Mouse (Mus musculus): Measurements from ENCODE around the gene Rab3il1. TPM values are rescaled to one million over a fixed set of nuclear protein-coding genes. Genes with fewer than 3 reads are reported as not detected.

The Rab3il1 gene
- polyA plus RNA-seq, 1 experiment from 2014 or later: 39.7 TPM

- 85% methylated on average over 9 of the region's 9 CpGs for WGBS
- no peaks in the 10 kb centered on the region for H3K27me3 ChIP-seq (ENCODE audit: insufficient read depth, poor library complexity, severe bottlenecking)
Measured at GRCm38 (mm10) chr19:10085454-10085853, 84.0 kb downstream of the Rab3il1 start.

GRCm38 (mm10) chr19:10086976-10087375 is 85.5 kb downstream of the Rab3il1 start:
- no peak overlapping the region for H3K27ac ChIP-seq
- H3K4me1 ChIP-seq (replicated peaks): no peaks in the 10 kb centered on the region
- no peak overlapping the region for H3K4me3 ChIP-seq
- H3K9me3 ChIP-seq: no peaks in the 10 kb centered on the region
- no peaks in the 10 kb centered on the region for H3K27me3 ChIP-seq (ENCODE audit: insufficient read depth, poor library complexity, severe bottlenecking)
- 87% methylated on average over 4 of the region's 4 CpGs for WGBS
- H3K36me3 ChIP-seq: peaks cover 100% of the 10 kb centered on the region
- DNase-seq (ENCODE audit: low spot score): no peak

More at GRCm38 (mm10) chr19:10085454-10085853, 84.0 kb downstream of the Rab3il1 start:
- Histone ChIP-seq H3K27ac (no peak overlapping the region), H3K9me3 (no peaks in the 10 kb centered on the region), H3K4me3 (no peak overlapping the region), H3K4me1 (replicated peaks) (no peaks in the 10 kb centered on the region), H3K36me3 (peaks cover 100% of the 10 kb centered on the region)
- DNase-seq (ENCODE audit: low spot score): no peak

Other genes with a start within 250 kb of the Rab3il1 start
- not detected in 2 replicates for gene Scgb2a2, start 154.1 kb upstream of the Rab3il1 start, polyA plus RNA-seq (2016; fragmentation: Nextera tagmentation; extraction: Ambion mirVana)
- 124 and 150 TPM in 2 replicates for gene Incenp, start 102.1 kb upstream of the Rab3il1 start, polyA plus RNA-seq (2016; fragmentation: Nextera tagmentation; extraction: Ambion mirVana)
- gene Fth1, start 21.1 kb upstream of the Rab3il1 start, polyA plus RNA-seq (2016; fragmentation: Nextera tagmentation; extraction: Ambion mirVana): 1,451 and 1,593 TPM in 2 replicates
- 1.8 TPM in 2 replicates for gene Best1, start within 50 bp of the Rab3il1 start, polyA plus RNA-seq (2016; fragmentation: Nextera tagmentation; extraction: Ambion mirVana)
- 6.7 and 8.1 TPM in 2 replicates for gene Fads3, start 39.9 kb downstream of the Rab3il1 start, polyA plus RNA-seq (2016; fragmentation: Nextera tagmentation; extraction: Ambion mirVana)
- gene Fads2, start 100.1 kb downstream of the Rab3il1 start, polyA plus RNA-seq (2016; fragmentation: Nextera tagmentation; extraction: Ambion mirVana): 180 and 207 TPM in 2 replicates
- gene Fads1, start 181.2 kb downstream of the Rab3il1 start, polyA plus RNA-seq (2016; fragmentation: Nextera tagmentation; extraction: Ambion mirVana): 162 and 170 TPM in 2 replicates
- 387 and 389 TPM in 2 replicates for gene Tmem258, start 202.3 kb downstream of the Rab3il1 start, polyA plus RNA-seq (2016; fragmentation: Nextera tagmentation; extraction: Ambion mirVana)
- gene Fen1, start 202.5 kb downstream of the Rab3il1 start, polyA plus RNA-seq (2016; fragmentation: Nextera tagmentation; extraction: Ambion mirVana): 135 and 181 TPM in 2 replicates
- gene Myrf, start 239.1 kb downstream of the Rab3il1 start, polyA plus RNA-seq (2016; fragmentation: Nextera tagmentation; extraction: Ambion mirVana): 2.1 and 2.7 TPM in 2 replicates